Mouse (Mus musculus) Patski (cell line): ENCODE measurements around the gene Sdhc. TPM values are rescaled to one million over a fixed set of nuclear protein-coding genes. Genes with fewer than 3 reads are reported as not detected.

Experiments
- polyA plus RNA-seq: library from polyadenylated mRNA; unstranded; gene quantifications from one replicate; pipeline ENCODE4 v1.2.3, GENCODE M21; 2021

Gene Sdhc
- polyA plus RNA-seq, 1 experiment from 2014 or later: 445 TPM

Other genes starting within 250 kb of the Sdhc start
- 0.22 TPM for gene Fcrlb, start 237.7 kb downstream of the Sdhc start, polyA plus RNA-seq
- not detected for gene Fcrla, start 223.0 kb downstream of the Sdhc start, polyA plus RNA-seq
- 0.08 TPM for gene Fcgr2b, start 174.1 kb downstream of the Sdhc start, polyA plus RNA-seq
- 0.08 TPM for gene Fcgr4, start 131.7 kb downstream of the Sdhc start, polyA plus RNA-seq
- gene Fcgr3, start 85.7 kb downstream of the Sdhc start, polyA plus RNA-seq: 0.05 TPM
- 1.6 TPM for gene Cfap126, start 36.7 kb downstream of the Sdhc start, polyA plus RNA-seq
- 0.06 TPM for gene Mpz, start 108 bp upstream of the Sdhc start, polyA plus RNA-seq
- 0.08 TPM for gene Pcp4l1, start 45.7 kb upstream of the Sdhc start, polyA plus RNA-seq
- 0.54 TPM for gene Nr1i3, start 63.4 kb upstream of the Sdhc start, polyA plus RNA-seq
- gene Tomm40l, start 71.9 kb upstream of the Sdhc start, polyA plus RNA-seq: 65.5 TPM
- not detected for gene Apoa2, start 74.5 kb upstream of the Sdhc start, polyA plus RNA-seq
- 0.49 TPM for gene Fcer1g, start 83.8 kb upstream of the Sdhc start, polyA plus RNA-seq
- 21.8 TPM for gene Adamts4, start 99.8 kb upstream of the Sdhc start, polyA plus RNA-seq
- gene Ndufs2, start 100.8 kb upstream of the Sdhc start, polyA plus RNA-seq: 436 TPM
- gene B4galt3, start 119.7 kb upstream of the Sdhc start, polyA plus RNA-seq: 57.5 TPM
- gene Ppox, start 130.6 kb upstream of the Sdhc start, polyA plus RNA-seq: 41.9 TPM
- gene Usp21, start 137.4 kb upstream of the Sdhc start, polyA plus RNA-seq: 64.9 TPM
- gene Ufc1, start 144.4 kb upstream of the Sdhc start, polyA plus RNA-seq: 117 TPM
- gene Dedd, start 178.5 kb upstream of the Sdhc start, polyA plus RNA-seq: 55.0 TPM
- gene Nit1, start 195.0 kb upstream of the Sdhc start, polyA plus RNA-seq: 74.1 TPM
- gene Pfdn2, start 195.1 kb upstream of the Sdhc start, polyA plus RNA-seq: 164 TPM
- gene Klhdc9, start 210.2 kb upstream of the Sdhc start, polyA plus RNA-seq: not detected
- gene Nectin4, start 219.5 kb upstream of the Sdhc start, polyA plus RNA-seq: 0.04 TPM
- gene Arhgap30, start 238.4 kb upstream of the Sdhc start, polyA plus RNA-seq: not detected